Mouse (Mus musculus) kidney, adult 2 months (tissue): ENCODE measurements around the gene Mgmt. TPM values are rescaled to one million over a fixed set of nuclear protein-coding genes. Genes with fewer than 3 reads are reported as not detected.

Experiments used
- DNase-seq: peaks from one replicate; pipeline ENCODE4 v3.0.0; 2021
- H3K27ac ChIP-seq: fragments of 200-500 bp; 2 replicates; pipeline ENCODE4 v1.5.1; 2012; ENCODE audit warnings: low read depth, low read length, control low read depth, inconsistent platforms; ENCODE audit not compliant: insufficient read depth
- H3K27me3 ChIP-seq: fragments of 200-500 bp; replicated peaks from 2 replicates; pipeline ENCODE4 v1.6.1; 2012; ENCODE audit warnings: mild to moderate bottlenecking, moderate library complexity, low read length, inconsistent platforms; ENCODE audit not compliant: control insufficient read depth, insufficient read depth
- H3K36me3 ChIP-seq: fragments of 200-500 bp; 2 replicates; pipeline ENCODE4 v1.6.1; 2012; ENCODE audit warnings: mild to moderate bottlenecking, moderate library complexity, low read length, inconsistent platforms; ENCODE audit not compliant: control insufficient read depth, insufficient read depth
- H3K4me1 ChIP-seq: fragments of 200-500 bp; 2 replicates; pipeline ENCODE4 v1.6.1; 2011; ENCODE audit warnings: low read length; ENCODE audit not compliant: control insufficient read depth, insufficient read depth
- H3K4me3 ChIP-seq: fragments of 200-500 bp; 2 replicates; pipeline ENCODE4 v1.5.1; 2011; ENCODE audit warnings: mild to moderate bottlenecking, low read depth, low read length, control low read depth; ENCODE audit not compliant: insufficient read depth
- CTCF ChIP-seq: fragments of 200-500 bp; conservative IDR thresholded peaks from 2 replicates; pipeline ENCODE4 v1.5.1; 2011; ENCODE audit warnings: low read depth, mild to moderate bottlenecking, control low read depth, low read length, moderate library complexity, mixed read lengths; ENCODE audit not compliant: insufficient read depth, insufficient read length
- POLR2A ChIP-seq: fragments of 200-500 bp; IDR thresholded peaks from one replicate; pipeline ENCODE4 v1.6.1; 2011; ENCODE audit warnings: low read depth, low read length, control low read depth
- WGBS: fragments of 180-500 bp; shearing (Covaris S2); methylation state at CpG from one replicate; pipeline ENCODE4 v1.1.7; 2018; 5-methylcytosine and 5-hydroxymethylcytosine counted together
- polyA plus RNA-seq: library from polyadenylated mRNA; depleted of rRNA; stranded (reverse); fragments of >200 nt; gene quantifications from 2 replicates; pipeline ENCODE4 v1.2.3, GENCODE M21; 2012

Gene Mgmt
- polyA plus RNA-seq, 1 experiment, result 5.1 TPM

DNA sequence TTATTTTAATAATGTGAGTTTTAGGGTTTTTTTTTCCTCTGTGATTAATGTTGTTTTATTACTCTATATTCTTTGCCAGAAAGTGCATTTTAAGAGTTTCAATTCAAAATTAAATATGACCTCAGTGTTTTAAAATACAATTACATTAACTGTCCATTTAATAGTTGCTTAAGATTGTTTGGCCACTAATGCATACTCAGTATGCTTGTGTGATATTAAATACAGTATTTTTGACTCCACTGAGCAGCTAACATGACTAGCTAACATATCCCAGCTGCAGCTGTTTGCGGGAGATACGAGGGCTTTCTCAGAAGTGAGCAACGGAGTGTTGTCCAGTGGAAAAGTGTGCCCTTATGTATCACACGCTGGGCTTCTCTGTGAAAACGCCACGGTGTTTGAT is 179.9 kb downstream of the Mgmt start:
- WGBS, result 69% methylated on average over 6 of the region's 6 CpGs
- H3K27me3 ChIP-seq, result no peaks in the 10 kb centered on the region
- DNase-seq, result no peak
- no peak for TF ChIP-seq POLR2A
- TF ChIP-seq CTCF, result no peak
- no peaks in the 10 kb centered on the region for H3K36me3 ChIP-seq
- H3K27ac ChIP-seq, result no peak overlapping the region
- no peak overlapping the region for H3K4me3 ChIP-seq
- H3K4me1 ChIP-seq, result no peaks in the 10 kb centered on the region

GRCm38 (mm10) chr7:137075301-137075700 is 180.9 kb downstream of the Mgmt start:
- peak; percentile 4 for DNase-seq
- TF ChIP-seq CTCF (no peak), POLR2A (no peak)
- 86% methylated on average over 1 of the region's 1 CpGs for WGBS

DNA sequence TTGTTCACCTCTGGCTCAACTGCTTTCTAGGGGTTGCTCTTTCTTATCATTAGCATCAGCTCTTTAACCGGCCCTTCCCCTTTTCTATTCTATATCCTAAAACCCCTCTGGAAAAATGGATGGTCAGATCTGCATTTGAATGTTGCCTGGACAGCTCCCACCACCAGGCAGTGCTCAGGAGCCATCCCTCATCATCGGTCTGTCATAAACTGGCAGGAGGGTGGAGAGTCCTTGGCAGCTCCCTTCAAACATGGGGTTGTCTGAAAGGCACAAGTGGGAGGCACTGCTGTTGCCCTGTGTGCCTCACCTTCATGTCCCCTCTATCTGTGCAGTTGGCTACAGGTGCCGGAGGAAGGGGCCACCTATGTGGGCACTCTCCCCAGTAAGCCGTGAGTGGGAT is 185.8 kb downstream of the Mgmt start:
- no peak for DNase-seq
- TF ChIP-seq POLR2A, result no peak
- TF ChIP-seq CTCF, result no peak

More at GRCm38 (mm10) chr7:137075301-137075700, 180.9 kb downstream of the Mgmt start:
- no peak overlapping the region for H3K4me3 ChIP-seq
- no peaks in the 10 kb centered on the region for H3K27me3 ChIP-seq
- H3K27ac ChIP-seq, result no peak overlapping the region
- H3K4me1 ChIP-seq, result no peaks in the 10 kb centered on the region
- no peaks in the 10 kb centered on the region for H3K36me3 ChIP-seq

DNA sequence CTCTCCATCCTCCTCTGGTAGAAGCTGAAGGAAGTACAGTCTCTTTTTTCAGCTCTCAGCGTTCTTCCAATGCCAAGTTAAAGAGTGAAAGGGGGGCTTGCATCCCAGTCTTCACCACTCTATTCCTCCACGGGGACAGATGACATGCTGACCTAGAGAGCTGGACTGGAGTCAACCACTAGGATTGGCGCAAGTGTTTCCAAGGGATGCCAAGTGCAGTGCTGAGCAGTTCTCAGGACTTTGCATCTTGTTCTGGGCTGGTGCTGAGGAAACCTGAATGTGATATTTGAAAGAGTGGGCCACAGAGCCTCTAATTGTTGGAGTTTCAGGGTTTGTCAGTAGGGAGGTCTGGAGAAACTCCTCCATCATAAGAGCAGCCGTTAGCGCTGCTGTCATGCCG is 187.8 kb downstream of the Mgmt start:
- TF ChIP-seq CTCF (no peak), POLR2A (no peak)
- Histone ChIP-seq H3K4me1 (no peaks in the 10 kb centered on the region), H3K27ac (no peak overlapping the region), H3K4me3 (no peak overlapping the region), H3K36me3 (no peaks in the 10 kb centered on the region), H3K27me3 (no peaks in the 10 kb centered on the region)
- no peak for DNase-seq
- 78% methylated on average over 6 of the region's 6 CpGs for WGBS

More for the DNA sequence above, 185.8 kb downstream of the Mgmt start:
- 97% methylated on average over 4 of the region's 4 CpGs for WGBS
- Histone ChIP-seq H3K27me3 (no peaks in the 10 kb centered on the region), H3K36me3 (no peaks in the 10 kb centered on the region), H3K4me3 (no peak overlapping the region), H3K27ac (no peak overlapping the region), H3K4me1 (no peaks in the 10 kb centered on the region)

- Histone ChIP-seq H3K4me3 (no peak overlapping the region), H3K27me3 (no peaks in the 10 kb centered on the region), H3K4me1 (no peaks in the 10 kb centered on the region), H3K36me3 (no peaks in the 10 kb centered on the region), H3K27ac (no peak overlapping the region)
- no peak for TF ChIP-seq CTCF
- no peak for TF ChIP-seq POLR2A
- DNase-seq, result peak; percentile 57
- WGBS, result 90% methylated on average over 7 of the region's 7 CpGs
Observed at GRCm38 (mm10) chr7:137084651-137085050, 190.2 kb downstream of the Mgmt start.

GRCm38 (mm10) chr7:137085969-137086606 is 191.7 kb downstream of the Mgmt start:
- Histone ChIP-seq H3K4me1 (no peaks in the 10 kb centered on the region), H3K27ac (no peak overlapping the region), H3K36me3 (no peaks in the 10 kb centered on the region), H3K4me3 (no peak overlapping the region), H3K27me3 (no peaks in the 10 kb centered on the region)
- TF ChIP-seq POLR2A (no peak), CTCF (no peak)
- 32% methylated on average over 14 of the region's 14 CpGs for WGBS
- DNase-seq, result peak; percentile 90

DNA sequence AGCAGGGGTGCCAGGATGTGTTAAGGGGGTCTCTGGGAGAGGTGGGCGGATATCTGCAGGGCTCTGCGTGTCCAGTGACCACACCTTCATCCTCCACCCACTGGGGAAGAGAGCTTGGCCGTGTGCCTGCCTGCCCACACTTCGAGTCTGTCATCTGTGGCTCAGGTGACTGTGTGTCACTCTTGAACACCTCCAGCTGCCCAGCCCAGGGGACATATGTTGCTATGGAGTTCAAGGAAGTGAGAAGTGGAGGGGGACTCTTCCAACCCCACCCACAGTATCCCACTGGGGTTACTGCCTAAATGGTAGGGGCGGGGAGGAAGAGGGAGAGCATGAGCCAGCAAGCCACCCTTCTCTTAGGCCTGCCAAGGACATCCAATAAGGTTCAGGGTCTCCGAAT is 192.7 kb downstream of the Mgmt start:
- WGBS, result 63% methylated on average over 6 of the region's 6 CpGs
- no peaks in the 10 kb centered on the region for H3K4me1 ChIP-seq
- TF ChIP-seq CTCF, result no peak
- no peak for TF ChIP-seq POLR2A
- no peaks in the 10 kb centered on the region for H3K27me3 ChIP-seq
- H3K4me3 ChIP-seq, result no peak overlapping the region
- no peak for DNase-seq
- H3K27ac ChIP-seq, result no peak overlapping the region
- H3K36me3 ChIP-seq, result no peaks in the 10 kb centered on the region
